Mouse (Mus musculus) lung, embryonic 16.5 days (tissue): ENCODE measurements at regions not wholly inside any gene's neighbourhood (a gene's known extent, or its start where the extent isn't known, plus 50 kb on each side); places are given as distances from the start of the nearest gene placed in this dataset.
A peak's percentile ranks its signal among the peaks of the same experiment; 100 is the strongest.

Experiments used
- ATAC-seq: fragments of 200-750 bp; cut with Nextera tagmentation; 2 replicates; pipeline ENCODE4 v1.8.0; 2017; ENCODE audit warnings: low read depth, mild to moderate bottlenecking, moderate library complexity
- H3K27ac ChIP-seq: fragments of 300-500 bp; sonication (generic); 2 replicates; pipeline ENCODE4 v1.5.1; 2014; ENCODE audit warnings: mild to moderate bottlenecking, control low read depth, low read length
- H3K27me3 ChIP-seq: fragments of 300-500 bp; sonication (generic); 2 replicates; pipeline ENCODE4 v1.6.1; 2014; ENCODE audit warnings: low read depth, low read length, mixed read lengths; ENCODE audit not compliant: control insufficient read depth, insufficient read depth
- H3K36me3 ChIP-seq: fragments of 300-500 bp; sonication (generic); 2 replicates; pipeline ENCODE4 v1.6.1; 2014; ENCODE audit warnings: low read length; ENCODE audit not compliant: control insufficient read depth, insufficient read depth
- H3K4me1 ChIP-seq: fragments of 300-500 bp; sonication (generic); replicated peaks from 2 replicates; pipeline ENCODE4 v1.6.1; 2014; ENCODE audit warnings: low read length, mixed read lengths; ENCODE audit not compliant: control insufficient read depth, insufficient read depth
- H3K4me2 ChIP-seq: fragments of 300-500 bp; sonication (generic); 2 replicates; pipeline ENCODE4 v1.6.1; 2014; ENCODE audit warnings: low read depth, low read length, control low read depth
- H3K4me3 ChIP-seq: fragments of 300-500 bp; sonication (generic); 2 replicates; pipeline ENCODE4 v1.5.1; 2014; ENCODE audit warnings: mild to moderate bottlenecking, low read length, control low read depth
- H3K9ac ChIP-seq: fragments of 300-500 bp; sonication (generic); 2 replicates; pipeline ENCODE4 v1.6.1; 2014; ENCODE audit warnings: low read length, control low read depth
- H3K9me3 ChIP-seq: fragments of 300-500 bp; sonication (generic); 2 replicates; pipeline ENCODE4 v1.6.1; 2016; ENCODE audit warnings: low read length; ENCODE audit not compliant: control insufficient read depth
- WGBS: fragments of 180-500 bp; shearing (Covaris S2); extraction: QIAGEN DNeasy Blood & Tissue Kit; methylation state at CpG from one replicate; pipeline ENCODE4 v1.1.7; 2014; 5-methylcytosine and 5-hydroxymethylcytosine counted together

DNA sequence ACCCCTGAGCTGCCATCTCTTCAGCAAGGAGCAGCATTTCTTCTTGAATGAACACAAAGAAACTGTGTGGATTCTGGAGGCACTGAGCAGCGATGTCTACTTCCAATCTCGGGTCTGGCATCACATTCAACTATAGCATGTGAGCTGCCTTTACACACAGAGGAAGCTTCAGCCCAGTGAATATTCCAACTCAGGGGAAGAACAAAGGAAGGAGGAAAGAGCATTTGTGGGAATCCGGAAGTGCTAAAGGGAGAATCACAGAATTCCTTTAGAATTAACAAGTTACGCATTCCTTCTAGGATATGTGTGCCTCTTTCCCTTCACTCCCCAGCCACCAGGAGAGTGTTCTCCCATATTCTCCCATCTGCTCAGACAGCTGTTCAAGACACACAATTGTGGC, 111.7 kb upstream of the B3gat2 start:
- Histone ChIP-seq H3K9me3 (no peaks in the 10 kb centered on the region), H3K9ac (no peak overlapping the region), H3K27ac (no peak overlapping the region), H3K4me2 (no peak overlapping the region), H3K27me3 (no peaks in the 10 kb centered on the region), H3K4me1 (no peaks in the 10 kb centered on the region; the same call in 1 of the 2 replicates), H3K36me3 (no peaks in the 10 kb centered on the region), H3K4me3 (no peak overlapping the region)
- 69% methylated on average over 4 of the region's 4 CpGs for WGBS
- no peak for ATAC-seq

DNA sequence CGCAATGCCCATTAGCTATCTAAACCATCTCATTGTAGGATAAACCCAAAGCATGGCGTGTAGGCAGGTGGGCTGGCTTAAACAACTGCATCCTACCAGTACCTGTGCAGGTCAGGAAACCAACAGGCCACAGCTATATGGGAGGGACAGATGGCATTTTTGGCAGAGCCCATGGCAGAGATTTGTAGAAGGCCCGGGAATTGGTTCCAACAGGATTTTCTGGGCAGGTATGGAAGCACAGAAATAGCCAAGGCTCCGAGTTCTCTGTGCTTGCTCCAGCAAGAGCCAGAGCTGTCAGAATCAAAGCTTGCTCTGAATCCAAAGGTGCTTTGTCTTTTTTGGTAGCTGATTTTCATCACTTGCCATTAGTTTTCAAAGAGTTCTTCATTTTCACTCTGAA, 107.9 kb upstream of the B3gat2 start:
- no peaks in the 10 kb centered on the region; the same call in 1 of the 2 replicates for H3K4me1 ChIP-seq
- H3K36me3 ChIP-seq, result no peaks in the 10 kb centered on the region
- H3K4me3 ChIP-seq, result no peak overlapping the region
- 86% methylated on average over 4 of the region's 4 CpGs for WGBS
- no peaks in the 10 kb centered on the region for H3K27me3 ChIP-seq
- no peak overlapping the region for H3K27ac ChIP-seq
- no peak overlapping the region for H3K4me2 ChIP-seq
- no peak overlapping the region for H3K9ac ChIP-seq
- no peak for ATAC-seq
- H3K9me3 ChIP-seq, result no peaks in the 10 kb centered on the region

DNA sequence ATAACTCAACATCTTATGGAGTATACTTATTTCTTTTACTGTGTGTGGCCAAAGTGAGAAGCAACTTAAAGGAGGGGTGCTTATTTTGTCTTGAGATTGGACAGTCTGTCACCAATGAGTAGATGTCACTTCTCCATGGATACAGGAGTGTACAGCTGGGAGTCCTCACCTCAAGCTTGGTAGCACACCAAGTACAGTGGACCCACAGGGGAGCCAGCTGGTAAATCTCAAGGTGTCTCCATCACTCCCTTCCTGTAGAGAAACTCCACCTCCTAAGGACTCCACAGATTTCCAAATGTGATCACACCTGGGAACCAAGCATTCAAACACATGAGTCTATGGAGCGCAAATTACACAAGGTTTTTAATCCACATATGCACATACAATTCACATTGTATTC, 105.8 kb upstream of the B3gat2 start:
- Histone ChIP-seq H3K4me2 (no peak overlapping the region), H3K9ac (no peak overlapping the region), H3K9me3 (no peaks in the 10 kb centered on the region), H3K4me3 (no peak overlapping the region), H3K4me1 (no peaks in the 10 kb centered on the region), H3K36me3 (no peaks in the 10 kb centered on the region), H3K27ac (no peak overlapping the region), H3K27me3 (no peaks in the 10 kb centered on the region)
- no peak for ATAC-seq
- WGBS, result 100% methylated on average over 1 of the region's 1 CpGs

DNA sequence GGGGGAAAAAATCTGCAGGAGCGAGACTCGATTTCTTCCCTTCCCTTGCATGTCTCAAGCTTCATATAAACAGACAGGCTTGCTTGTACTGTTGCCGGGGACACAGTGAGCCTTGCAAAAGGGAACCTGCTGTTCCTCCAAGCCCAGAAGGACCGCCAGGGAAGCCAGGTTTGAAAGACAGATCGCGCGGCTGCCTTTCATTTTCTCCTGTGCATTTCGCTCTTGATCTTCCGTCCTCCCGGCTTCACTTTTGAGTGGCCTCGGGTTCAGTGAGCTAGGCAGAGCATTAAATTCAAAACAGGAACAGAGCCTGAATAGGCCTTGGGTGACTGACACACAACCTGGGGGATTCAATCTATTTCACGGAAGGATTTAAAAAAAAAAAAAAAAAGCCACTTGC, 105.3 kb upstream of the B3gat2 start:
- no peak for ATAC-seq
- no peaks in the 10 kb centered on the region for H3K27me3 ChIP-seq
- WGBS, result 66% methylated on average over 12 of the region's 12 CpGs
- no peaks in the 10 kb centered on the region for H3K36me3 ChIP-seq
- H3K9ac ChIP-seq, result no peak overlapping the region
- no peak overlapping the region for H3K4me3 ChIP-seq
- no peak overlapping the region for H3K4me2 ChIP-seq
- no peak overlapping the region for H3K27ac ChIP-seq
- no peaks in the 10 kb centered on the region for H3K9me3 ChIP-seq
- H3K4me1 ChIP-seq, result no peaks in the 10 kb centered on the region

DNA sequence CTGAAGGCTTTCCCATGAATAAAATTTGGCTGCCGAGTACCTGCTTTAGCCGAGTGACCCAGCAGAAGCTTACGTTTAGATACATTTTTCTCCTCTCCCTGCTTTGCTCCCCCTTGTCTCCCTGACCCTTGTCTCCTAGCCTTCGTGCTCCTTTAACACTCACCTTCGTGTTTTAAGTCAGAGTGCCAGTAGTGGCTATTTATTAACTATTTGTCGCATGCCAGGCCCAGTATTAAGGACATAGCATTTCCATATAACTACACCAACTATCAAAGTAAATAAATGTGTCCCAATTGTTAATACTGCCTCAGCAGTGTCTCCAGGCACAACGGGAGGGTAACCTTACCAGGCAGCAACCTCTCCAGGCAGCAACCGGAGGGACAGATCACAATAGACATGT, 104.8 kb upstream of the B3gat2 start:
- Histone ChIP-seq H3K27me3 (no peaks in the 10 kb centered on the region), H3K36me3 (no peaks in the 10 kb centered on the region), H3K27ac (no peak overlapping the region), H3K4me1 (no peaks in the 10 kb centered on the region), H3K4me2 (no peak overlapping the region), H3K9me3 (no peaks in the 10 kb centered on the region), H3K9ac (no peak overlapping the region), H3K4me3 (no peak overlapping the region)
- WGBS, result 56% methylated on average over 8 of the region's 8 CpGs
- no peak for ATAC-seq

DNA sequence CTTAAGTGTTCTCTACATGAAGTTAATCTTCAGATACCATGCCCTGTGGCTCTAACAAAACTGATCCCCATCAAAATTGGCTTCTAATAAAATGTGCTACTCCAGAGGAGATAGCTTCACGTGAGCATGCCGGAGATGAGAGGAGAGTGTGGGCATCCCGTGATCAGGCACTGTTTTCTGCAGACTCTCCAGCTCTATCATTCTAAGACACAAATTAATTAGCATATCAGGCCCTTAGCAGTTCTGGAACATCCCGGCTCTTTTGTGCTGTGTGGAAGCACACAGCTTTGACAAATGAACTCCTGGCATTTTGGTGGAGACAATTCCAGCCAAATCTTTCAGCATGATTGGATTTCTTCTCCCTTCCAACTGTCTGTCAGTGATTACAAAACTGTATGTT, 91.0 kb upstream of the B3gat2 start:
- Histone ChIP-seq H3K9ac (no peak overlapping the region), H3K4me1 (no peaks in the 10 kb centered on the region), H3K27ac (no peak overlapping the region), H3K9me3 (no peaks in the 10 kb centered on the region), H3K27me3 (no peaks in the 10 kb centered on the region), H3K36me3 (no peaks in the 10 kb centered on the region), H3K4me3 (no peak overlapping the region), H3K4me2 (no peak overlapping the region)
- 79% methylated on average over 4 of the region's 4 CpGs for WGBS
- ATAC-seq, result no peak

DNA sequence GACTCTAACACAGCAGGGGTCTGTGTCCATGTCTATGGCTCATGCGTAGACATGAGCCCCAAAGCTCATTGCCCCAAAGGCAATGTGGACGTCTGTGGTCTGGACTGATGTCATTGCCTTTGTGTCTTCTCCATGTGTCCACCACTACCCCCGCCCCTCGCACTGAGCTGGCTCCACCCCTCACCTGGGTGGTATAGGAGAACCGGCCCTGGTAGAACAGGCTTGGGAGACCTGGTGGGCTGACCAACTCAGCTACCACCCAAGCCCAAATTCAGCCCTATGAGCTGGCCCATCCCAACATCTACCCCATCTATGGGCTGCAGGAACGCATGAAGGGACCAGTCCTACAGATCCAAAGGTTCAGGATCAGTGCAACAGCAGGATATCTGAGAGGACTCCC, 87.2 kb upstream of the B3gat2 start:
- no peak overlapping the region for H3K4me2 ChIP-seq
- no peaks in the 10 kb centered on the region for H3K27me3 ChIP-seq
- ATAC-seq, result no peak
- H3K36me3 ChIP-seq, result no peaks in the 10 kb centered on the region
- H3K9me3 ChIP-seq, result no peaks in the 10 kb centered on the region
- H3K27ac ChIP-seq, result no peak overlapping the region
- H3K4me3 ChIP-seq, result no peak overlapping the region
- no peaks in the 10 kb centered on the region for H3K4me1 ChIP-seq
- H3K9ac ChIP-seq, result no peak overlapping the region
- 84% methylated on average over 6 of the region's 6 CpGs for WGBS

DNA sequence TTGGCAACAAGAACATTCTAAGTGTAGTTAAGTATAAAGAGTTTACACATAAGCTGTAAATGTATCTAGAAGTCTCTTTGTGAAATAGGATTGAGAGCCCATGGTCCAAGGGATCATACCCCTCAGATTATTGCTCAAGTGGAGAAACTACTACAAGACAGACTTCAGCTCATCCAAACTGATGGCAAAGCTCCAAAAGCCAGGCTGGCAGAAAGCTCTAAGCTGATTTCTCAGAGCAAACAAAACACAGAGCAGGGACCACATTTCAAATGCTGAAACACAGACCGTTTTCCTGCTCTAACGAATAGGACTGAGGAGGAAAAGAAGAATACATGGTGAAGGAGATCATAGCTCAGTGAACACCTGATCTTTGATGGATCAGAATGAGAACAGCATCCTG, 85.3 kb upstream of the B3gat2 start:
- 65% methylated on average over 2 of the region's 2 CpGs for WGBS

DNA sequence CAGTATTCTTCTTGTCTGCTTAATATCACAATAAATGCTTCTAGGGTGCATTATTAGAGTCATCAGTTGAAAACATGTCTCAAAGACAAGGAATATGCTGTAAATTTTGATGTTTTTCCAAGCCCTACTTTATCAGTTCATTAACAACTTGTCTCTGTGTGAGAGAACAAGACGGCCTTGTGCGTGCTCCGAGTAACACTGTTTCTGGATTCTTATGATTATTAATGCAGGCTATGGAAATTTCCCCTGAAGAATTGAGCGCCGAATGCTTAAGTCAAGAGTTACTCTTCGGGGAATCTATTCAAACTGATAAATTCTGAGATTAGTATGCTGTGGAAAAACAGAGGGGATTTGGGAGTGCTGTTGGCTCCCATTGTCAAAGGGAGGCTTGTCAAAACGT, 72.2 kb upstream of the B3gat2 start:
- H3K27me3 ChIP-seq, result no peaks in the 10 kb centered on the region
- no peak overlapping the region for H3K9ac ChIP-seq
- no peak overlapping the region for H3K4me2 ChIP-seq
- WGBS, result 74% methylated on average over 7 of the region's 7 CpGs
- no peaks in the 10 kb centered on the region for H3K36me3 ChIP-seq
- no peak for ATAC-seq
- no peaks in the 10 kb centered on the region for H3K9me3 ChIP-seq
- no peak overlapping the region for H3K27ac ChIP-seq
- no peaks in the 10 kb centered on the region for H3K4me1 ChIP-seq
- H3K4me3 ChIP-seq, result no peak overlapping the region

More for the DNA sequence above, 85.3 kb upstream of the B3gat2 start:
- no peaks in the 10 kb centered on the region for H3K9me3 ChIP-seq
- H3K27me3 ChIP-seq, result no peaks in the 10 kb centered on the region
- no peak overlapping the region for H3K4me3 ChIP-seq
- no peak overlapping the region for H3K9ac ChIP-seq
- H3K36me3 ChIP-seq, result no peaks in the 10 kb centered on the region
- H3K27ac ChIP-seq, result no peak overlapping the region
- ATAC-seq, result no peak
- H3K4me1 ChIP-seq, result no peaks in the 10 kb centered on the region
- no peak overlapping the region for H3K4me2 ChIP-seq

DNA sequence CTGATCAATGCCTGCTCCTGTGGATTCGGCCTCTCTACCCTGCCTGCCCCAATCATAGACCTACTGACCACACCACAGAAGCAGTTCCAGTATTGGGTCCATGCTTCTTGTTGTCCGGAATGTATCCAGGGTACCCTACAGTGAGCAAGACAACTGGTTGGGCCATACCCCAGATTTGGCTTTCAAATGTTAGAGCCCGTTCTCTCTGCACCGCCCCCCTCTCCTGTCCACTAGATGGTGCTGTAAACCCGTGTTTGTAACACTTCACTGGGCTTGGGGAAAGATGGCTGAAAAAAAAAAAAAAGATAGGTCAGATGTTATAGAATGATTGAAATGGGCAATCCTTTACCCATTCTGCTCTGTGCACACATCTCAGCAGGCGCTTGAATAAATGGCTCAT, 56.1 kb upstream of the B3gat2 start:
- WGBS, result 21% methylated on average over 6 of the region's 6 CpGs
- 0 out of 2 replicates have a peak, but pooled peaks have one; percentile 34 for ATAC-seq

More for the DNA sequence above, 56.1 kb upstream of the B3gat2 start:
- H3K27ac ChIP-seq, result no peak overlapping the region
- H3K27me3 ChIP-seq, result no peaks in the 10 kb centered on the region
- no peaks in the 10 kb centered on the region for H3K36me3 ChIP-seq
- H3K9ac ChIP-seq, result no peak overlapping the region
- no peak overlapping the region for H3K4me3 ChIP-seq
- no peaks in the 10 kb centered on the region for H3K9me3 ChIP-seq
- no peak overlapping the region for H3K4me2 ChIP-seq
- no peaks in the 10 kb centered on the region for H3K4me1 ChIP-seq
